In genomic region chr11:42905561-42905960, GRCm38 (mm10) we compare ENCODE assay signal across 25 mouse cellular contexts.
"Had no signal": no experiment of that assay in that cellular context is flagged by ENCODE, and none has a peak within 500 bp of the region (broad histone marks: within the 10 kb centered on the region; RNA-seq: fewer than 3 reads in every experiment).

No protein-coding gene starts in this region.

- ATAC-seq: hindbrain, postnatal 0 days; intestine, embryonic 16.5 days; liver, embryonic 12.5 days had no signal

- DNase-seq: gastrocnemius, postnatal 14 days; gastrocnemius, postnatal 36 days; heart, adult 11 months; heart, adult 2 months; heart, postnatal 14 days; heart, postnatal 4 days; kidney, adult 18-20 months; kidney, adult 8-10 months; kidney, postnatal 10 days; kidney, postnatal 25 days; kidney, postnatal 4 days; left cerebral cortex, postnatal 4 days had no signal

- H3K4me3 ChIP-seq: heart, adult 2 months; heart, embryonic 13.5 days; heart, embryonic 15.5 days; hindbrain, embryonic 10.5 days; hindbrain, embryonic 12.5 days; hindbrain, embryonic 15.5 days; layer of hippocampus, adult 2 months; limb, embryonic 13.5 days; limb, embryonic 15.5 days; liver, embryonic 12.5 days had no signal

- H3K9me3 ChIP-seq: heart, embryonic 13.5 days; heart, embryonic 15.5 days; hindbrain, embryonic 10.5 days; hindbrain, embryonic 12.5 days; hindbrain, embryonic 15.5 days; limb, embryonic 13.5 days; limb, embryonic 15.5 days; liver, embryonic 12.5 days had no signal

- H3K27ac ChIP-seq: heart, adult 2 months; heart, embryonic 13.5 days; heart, embryonic 15.5 days; hindbrain, embryonic 10.5 days; hindbrain, embryonic 12.5 days; hindbrain, embryonic 15.5 days; hindbrain, postnatal 0 days; layer of hippocampus, adult 2 months; limb, embryonic 13.5 days; limb, embryonic 15.5 days; liver, embryonic 12.5 days; liver, embryonic 14.5 days had no signal

- H3K36me3 ChIP-seq: heart, embryonic 13.5 days; heart, embryonic 15.5 days; hindbrain, embryonic 10.5 days; hindbrain, embryonic 12.5 days; hindbrain, embryonic 15.5 days; limb, embryonic 13.5 days; limb, embryonic 15.5 days; liver, embryonic 12.5 days had no signal

- H3K4me2 ChIP-seq: heart, embryonic 11.5 days; heart, embryonic 13.5 days; heart, embryonic 15.5 days; hindbrain, embryonic 12.5 days; hindbrain, embryonic 15.5 days; limb, embryonic 13.5 days; limb, embryonic 15.5 days; liver, embryonic 12.5 days had no signal

- H3K9ac ChIP-seq: heart, embryonic 13.5 days; heart, embryonic 15.5 days; hindbrain, embryonic 12.5 days; hindbrain, embryonic 15.5 days; limb, embryonic 13.5 days; limb, embryonic 15.5 days; liver, embryonic 12.5 days; liver, embryonic 14.5 days had no signal

- H3K4me1 ChIP-seq: heart, embryonic 13.5 days; heart, embryonic 15.5 days; hindbrain, embryonic 10.5 days; hindbrain, embryonic 12.5 days; hindbrain, embryonic 15.5 days; limb, embryonic 13.5 days; limb, embryonic 15.5 days; liver, embryonic 12.5 days had no signal

- H3K27me3 ChIP-seq: heart, embryonic 13.5 days; heart, embryonic 15.5 days; hindbrain, embryonic 12.5 days; hindbrain, embryonic 15.5 days; limb, embryonic 13.5 days; limb, embryonic 15.5 days; liver, embryonic 12.5 days had no signal
